Mouse (Mus musculus) testis, postnatal 10 days (tissue): Measurements from ENCODE around the gene Ccdc86.

Experiments used
- DNase-seq: peaks from one replicate; pipeline ENCODE4 v3.0.0; 2021; ENCODE audit warnings: low spot score

The Ccdc86 gene

GRCm38 (mm10) chr19:10949112-10949511 lies at the start of gene Ccdc86:
Gene Ccdc86 (minus strand): TSS chr19:10949266.
- peak; percentile 97 for DNase-seq

DNA sequence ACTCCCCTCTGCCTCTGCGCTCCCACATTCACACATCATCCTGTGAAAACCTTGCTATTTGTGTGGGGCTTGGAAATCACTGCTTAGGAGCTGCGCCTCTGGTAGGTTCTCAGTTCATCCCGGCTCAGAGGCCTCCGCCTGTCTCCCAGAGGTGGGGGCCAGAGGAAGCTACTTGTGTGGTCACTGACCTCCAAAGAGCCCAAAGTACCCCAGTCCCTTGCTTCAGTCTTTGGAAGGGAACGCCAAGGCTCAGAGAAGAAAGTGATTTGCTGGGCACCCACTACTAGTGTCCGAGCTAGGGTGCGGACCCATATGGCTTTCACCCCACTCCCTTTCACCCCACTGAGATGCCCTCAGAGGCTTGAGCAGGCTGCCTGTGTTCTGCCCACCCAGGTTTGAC lies 44.1 kb upstream of the Ccdc86 start, which contains the start of gene Ms4a15:
Gene Ms4a15, minus strand, starts transcription at position 101 of the 400 bp plus-strand sequence.
- no peak for DNase-seq

- no peak for DNase-seq
Observed at GRCm38 (mm10) chr19:10991911-10992310, 42.8 kb upstream of the Ccdc86 start.

DNA sequence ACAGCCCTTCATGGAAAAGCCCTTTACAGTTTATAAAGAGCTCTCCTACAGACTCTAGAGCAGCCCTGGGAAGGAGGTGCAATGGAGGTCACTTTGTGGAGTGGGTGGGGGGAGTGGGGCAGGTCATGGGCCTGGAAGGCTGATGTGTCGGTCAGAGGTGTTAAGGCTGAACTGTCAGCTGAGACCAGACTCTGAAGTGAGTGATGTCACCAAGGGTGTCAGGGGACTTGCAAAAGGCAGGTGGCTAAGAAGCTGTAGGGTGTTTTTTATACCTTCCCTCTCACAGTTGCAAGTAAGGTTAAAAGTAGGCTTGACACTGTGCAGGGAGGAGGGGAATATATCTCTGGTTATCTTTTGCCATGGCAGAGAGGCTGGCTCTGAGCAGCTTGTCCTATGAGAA lies 41.7 kb upstream of the Ccdc86 start:
- DNase-seq, result no peak

- no peak for DNase-seq
Observed at GRCm38 (mm10) chr19:10988563-10988962, 39.5 kb upstream of the Ccdc86 start.

DNA sequence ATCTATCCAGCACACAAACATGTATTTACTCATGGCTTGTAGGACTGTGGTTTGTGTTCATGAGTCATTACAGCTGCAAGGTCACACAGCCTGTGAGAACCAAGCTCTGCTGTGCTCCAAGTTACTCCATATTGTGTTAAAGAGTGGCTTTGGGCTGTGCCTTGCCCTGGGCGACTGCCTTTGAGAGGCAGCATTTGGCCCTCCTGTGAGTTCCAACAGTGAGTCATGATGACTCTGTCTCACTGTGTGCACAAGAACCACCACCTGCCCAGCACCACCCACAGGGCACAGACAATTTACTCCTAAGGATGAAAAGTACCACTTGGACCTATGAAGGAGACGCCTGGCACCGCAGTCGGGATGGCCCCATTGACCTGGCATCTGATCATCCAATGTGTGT lies 36.8 kb upstream of the Ccdc86 start:
- DNase-seq, result no peak

GRCm38 (mm10) chr19:10984551-10984950 lies 35.5 kb upstream of the Ccdc86 start:
- no peak for DNase-seq

GRCm38 (mm10) chr19:10983146-10983545 lies 34.1 kb upstream of the Ccdc86 start:
- DNase-seq, result peak; percentile 80

DNA sequence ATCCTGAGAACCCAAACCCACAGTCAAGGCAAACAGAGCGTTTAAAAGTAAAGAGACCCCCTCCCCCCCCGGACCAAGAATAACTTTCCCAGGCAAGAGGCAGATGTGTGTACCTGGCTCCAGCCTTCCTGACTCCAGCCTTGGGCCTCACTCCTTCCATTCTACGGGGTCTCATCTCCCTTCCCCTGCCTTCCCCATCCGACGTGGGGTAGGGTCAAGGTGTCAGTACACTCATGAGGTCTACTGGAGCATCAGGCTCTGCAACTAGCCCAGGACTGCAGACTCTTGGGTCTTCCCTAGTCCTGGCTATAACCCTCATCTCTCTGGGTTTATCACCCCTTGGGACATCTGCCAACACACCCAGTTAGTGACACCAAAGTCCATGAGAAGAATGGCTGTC lies 31.1 kb upstream of the Ccdc86 start:
- no peak for DNase-seq

- DNase-seq, result peak; percentile 92
Observed at GRCm38 (mm10) chr19:10979184-10980168, 30.4 kb upstream of the Ccdc86 start.

DNA sequence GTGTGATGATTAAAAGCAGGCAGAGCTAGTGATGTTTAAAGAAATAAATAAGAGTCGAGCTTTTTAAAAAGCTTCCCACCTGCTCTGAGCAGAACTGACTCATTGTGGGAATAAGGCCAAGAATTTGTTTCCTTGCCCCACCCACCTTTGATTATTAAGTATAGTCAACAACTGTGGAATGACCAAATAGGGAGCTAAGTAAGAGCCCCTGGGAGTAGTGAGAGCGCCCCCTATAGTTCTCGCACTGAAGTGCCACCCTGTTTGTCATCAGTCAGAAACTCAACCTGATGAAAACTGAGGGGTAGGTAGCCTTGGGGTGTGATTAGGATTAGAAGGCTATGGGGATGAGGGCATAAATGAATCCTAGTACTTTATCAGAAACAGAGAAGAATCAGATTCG lies 27.3 kb upstream of the Ccdc86 start:
- no peak for DNase-seq

DNA sequence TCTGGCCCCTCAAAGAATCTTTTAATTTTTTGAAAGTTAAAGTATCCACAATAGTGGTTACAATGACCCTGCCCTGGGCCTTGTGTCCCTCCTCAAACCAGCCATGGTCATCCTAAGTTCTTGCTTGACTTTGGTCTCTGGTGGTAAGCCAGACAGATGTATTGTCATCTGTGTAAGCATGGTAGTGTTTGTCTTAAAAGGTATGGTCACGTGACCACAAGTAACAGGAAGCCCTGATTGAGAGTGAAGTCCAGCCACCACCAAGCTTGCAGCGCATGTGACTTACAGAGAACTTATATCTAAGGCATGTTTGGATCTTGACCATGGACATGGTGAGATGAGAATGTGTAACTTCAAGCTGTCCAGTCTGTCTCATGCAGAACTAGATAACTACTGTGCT lies 26.1 kb upstream of the Ccdc86 start:
- no peak for DNase-seq

DNA sequence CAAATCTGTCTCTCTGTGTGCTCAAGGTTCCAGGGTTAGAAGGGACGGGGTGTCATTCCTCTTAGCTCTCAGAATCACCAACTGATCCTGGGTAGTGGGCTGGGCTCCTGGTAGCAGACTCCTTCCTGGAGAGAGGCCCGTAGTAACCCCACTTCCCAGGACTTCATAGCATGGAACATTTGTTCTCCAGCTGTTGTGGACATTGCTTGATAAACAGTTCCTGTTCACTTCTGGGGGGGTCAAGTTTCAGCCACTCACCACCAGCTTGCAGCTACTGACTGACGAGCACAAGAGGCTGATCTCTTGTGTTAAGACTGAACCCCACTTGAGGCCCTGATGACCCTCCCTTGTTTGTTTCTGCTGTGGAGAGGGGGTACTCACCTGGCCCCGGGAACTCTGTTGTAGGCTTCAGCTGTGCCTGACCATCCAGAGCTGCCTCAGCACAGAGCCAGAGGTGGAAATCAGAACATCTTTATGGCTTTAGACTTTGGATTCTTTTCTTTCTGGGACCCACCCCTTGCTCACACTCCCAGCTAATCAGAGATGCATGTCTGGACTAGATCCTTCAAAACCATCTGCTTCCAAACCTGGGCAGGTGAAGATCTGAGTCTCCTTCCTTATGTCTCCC lies 25.3 kb upstream of the Ccdc86 start, which contains the start of gene Ms4a10:
Gene Ms4a10, minus strand, starts transcription at position 433 of the 628 bp plus-strand sequence.
- no peak for DNase-seq

DNA sequence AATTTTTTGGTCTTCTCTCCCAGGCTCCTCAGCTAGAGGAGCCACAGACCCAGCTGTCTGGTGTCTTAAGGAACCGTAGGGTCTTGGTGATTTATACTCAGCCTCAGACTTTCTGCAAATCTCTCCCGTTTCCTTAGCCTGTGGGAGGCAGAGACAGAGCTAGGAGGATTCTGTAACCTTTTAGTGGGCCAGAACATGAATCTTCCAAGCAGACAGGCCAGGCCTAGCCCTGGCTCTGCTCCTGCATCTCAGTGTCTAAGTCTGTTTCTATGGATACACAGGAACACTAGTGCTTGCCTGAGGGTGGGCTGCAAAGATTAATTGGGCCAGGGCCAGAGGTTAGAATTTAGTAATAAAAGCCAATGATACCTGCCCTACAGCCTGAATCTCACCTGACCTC lies 24.1 kb upstream of the Ccdc86 start:
- DNase-seq, result no peak

DNA sequence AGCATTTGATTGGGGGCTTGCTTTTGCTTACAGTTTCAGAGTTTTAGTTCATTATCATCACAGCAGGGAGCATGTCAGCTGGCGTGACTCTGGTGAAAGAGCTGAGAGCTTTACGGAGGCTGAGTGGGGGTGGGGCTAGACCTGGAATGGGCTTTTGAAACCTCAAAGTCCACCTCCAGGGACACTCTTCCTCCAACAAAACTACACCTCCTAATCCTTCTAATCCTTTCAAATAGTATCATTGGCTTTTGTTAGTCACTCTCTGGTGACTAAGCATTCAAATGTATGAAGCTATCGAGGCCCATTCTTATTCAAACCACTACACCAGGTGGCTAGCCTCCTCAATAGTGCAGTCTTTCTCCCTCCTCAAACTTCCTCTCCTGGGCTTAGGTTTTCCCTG lies 23.6 kb upstream of the Ccdc86 start:
- DNase-seq, result no peak

DNA sequence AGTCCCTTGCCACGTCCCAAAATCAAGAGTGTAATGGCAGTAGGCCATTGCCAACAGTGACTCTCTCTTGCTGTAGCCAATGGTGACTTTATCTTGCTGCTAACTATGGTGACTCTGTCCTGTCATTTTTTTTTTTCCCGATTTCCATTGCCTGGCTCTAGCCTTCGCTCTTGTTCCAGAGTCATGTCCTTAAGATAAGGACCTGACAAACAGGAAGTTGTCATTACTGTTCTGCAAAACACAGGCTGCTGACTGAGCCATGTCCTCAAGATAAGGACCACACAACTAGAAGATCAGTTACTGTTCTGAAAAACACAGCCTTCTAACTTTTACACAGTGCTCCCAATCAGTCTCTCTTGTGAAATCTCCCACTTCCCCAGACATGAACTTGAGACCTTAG lies 21.4 kb upstream of the Ccdc86 start:
- DNase-seq, result no peak

GRCm38 (mm10) chr19:10968578-10968977 lies 19.5 kb upstream of the Ccdc86 start:
- peak; percentile 63 for DNase-seq

DNA sequence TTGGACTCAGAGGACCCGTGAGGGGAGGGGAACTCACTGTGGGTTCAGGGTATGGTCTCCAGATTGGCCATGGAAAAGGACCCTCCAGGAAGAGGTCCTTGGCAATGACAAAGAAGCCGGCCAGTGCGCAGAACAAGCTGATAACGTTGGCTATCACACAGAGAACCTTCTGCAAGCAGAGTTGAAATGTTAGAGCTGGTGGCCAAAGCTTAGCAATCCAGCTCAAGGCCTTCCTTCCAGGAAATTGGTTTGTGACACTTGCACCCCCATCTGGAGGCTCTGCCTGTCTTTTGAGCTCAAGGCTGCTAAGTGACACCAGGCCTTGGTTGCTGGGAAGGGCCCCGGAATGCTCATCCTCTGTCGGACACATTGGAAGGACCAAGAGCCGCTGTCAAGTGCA lies 16.7 kb upstream of the Ccdc86 start:
- no peak for DNase-seq

GRCm38 (mm10) chr19:10959978-10960346 lies 10.9 kb upstream of the Ccdc86 start:
- DNase-seq, result no peak

GRCm38 (mm10) chr19:10959085-10959977 lies 10.3 kb upstream of the Ccdc86 start:
- no peak for DNase-seq

GRCm38 (mm10) chr19:10952021-10952939 lies 3.2 kb upstream of the Ccdc86 start:
- DNase-seq, result peak; percentile 60
